Mouse (Mus musculus): ENCODE measurements around the gene Tbx21. TPM values are rescaled to one million over a fixed set of nuclear protein-coding genes. Genes with fewer than 3 reads are reported as not detected.

Tbx21 gene
- polyA plus RNA-seq, 1 experiment from 2014 or later: 0.37 TPM

GRCm38 (mm10) chr11:97098791-97099190 lies 16.3 kb downstream of the Tbx21 start:
- H3K27me3 ChIP-seq (ENCODE audit: poor library complexity, severe bottlenecking): peaks cover 56% of the 10 kb centered on the region
- H3K4me3 ChIP-seq: no peak overlapping the region; the same call in 1 of the 2 replicates
- peaks cover 7% of the 10 kb centered on the region for H3K4me1 ChIP-seq
- H3K9me3 ChIP-seq: no peaks in the 10 kb centered on the region
- H3K27ac ChIP-seq: no peak overlapping the region
- no peaks in the 10 kb centered on the region for H3K36me3 ChIP-seq (replicated peaks)
- DNase-seq (ENCODE audit: extremely low spot score, low spot score): no peak
- 24% methylated on average over 18 of the region's 18 CpGs for WGBS

DNA sequence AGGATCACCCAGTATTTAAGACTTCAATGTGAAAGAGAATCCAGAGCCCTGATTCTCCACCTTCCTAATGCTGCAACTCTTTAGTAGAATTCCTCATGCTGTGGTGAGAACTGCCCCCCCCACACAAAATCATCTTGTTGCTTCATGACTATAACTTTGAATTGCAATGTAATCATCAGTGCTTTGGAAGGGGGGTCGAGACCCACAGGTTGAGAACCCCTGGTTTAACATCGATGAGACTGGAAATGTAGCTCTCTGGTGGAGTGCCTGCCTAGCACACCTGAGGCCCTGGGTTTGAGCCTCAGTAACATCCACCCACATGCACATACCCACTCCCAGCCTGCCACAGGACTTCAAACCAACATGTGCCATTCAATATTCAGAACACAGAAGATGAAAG lies 20.5 kb downstream of the Tbx21 start:
- no peak for DNase-seq (ENCODE audit: extremely low spot score, low spot score)
- Histone ChIP-seq H3K27me3 (ENCODE audit: poor library complexity, severe bottlenecking) (peaks cover 37% of the 10 kb centered on the region), H3K4me1 (peaks cover 7% of the 10 kb centered on the region), H3K9me3 (0 out of 2 replicates have a peak, but pooled peaks cover under 1% of the 10 kb centered on the region), H3K27ac (no peak overlapping the region), H3K36me3 (replicated peaks) (no peaks in the 10 kb centered on the region), H3K4me3 (no peak overlapping the region)
- WGBS: 73% methylated on average over 2 of the region's 2 CpGs

DNA sequence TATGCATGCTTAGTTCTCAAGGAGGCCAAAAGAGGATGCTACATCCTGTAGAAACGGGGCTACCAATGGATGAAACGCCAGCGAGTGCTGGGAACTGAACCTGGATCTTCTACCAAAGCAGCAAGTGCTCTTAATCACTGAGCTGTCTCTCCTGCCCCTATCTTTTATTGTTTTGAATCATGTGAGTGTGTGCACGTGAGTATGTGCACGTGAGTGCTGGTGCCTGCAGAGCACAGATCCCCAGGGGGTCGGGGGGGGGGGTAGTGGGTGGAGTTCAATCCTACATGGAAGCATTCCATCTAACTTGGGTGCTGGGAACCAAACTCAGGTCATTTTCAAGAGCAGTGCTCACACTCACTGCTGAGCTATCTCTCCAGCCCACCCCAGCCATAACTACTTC lies 28.8 kb downstream of the Tbx21 start:
- no peak overlapping the region for H3K27ac ChIP-seq
- H3K4me1 ChIP-seq: peaks cover 8% of the 10 kb centered on the region
- no peak for DNase-seq (ENCODE audit: extremely low spot score, low spot score)
- peaks cover 18% of the 10 kb centered on the region; the same call in 1 of the 2 replicates for H3K9me3 ChIP-seq
- 75% methylated on average over 6 of the region's 6 CpGs for WGBS
- H3K27me3 ChIP-seq (ENCODE audit: poor library complexity, severe bottlenecking): peaks cover 17% of the 10 kb centered on the region
- no peak overlapping the region for H3K4me3 ChIP-seq
- no peaks in the 10 kb centered on the region for H3K36me3 ChIP-seq (replicated peaks)

DNA sequence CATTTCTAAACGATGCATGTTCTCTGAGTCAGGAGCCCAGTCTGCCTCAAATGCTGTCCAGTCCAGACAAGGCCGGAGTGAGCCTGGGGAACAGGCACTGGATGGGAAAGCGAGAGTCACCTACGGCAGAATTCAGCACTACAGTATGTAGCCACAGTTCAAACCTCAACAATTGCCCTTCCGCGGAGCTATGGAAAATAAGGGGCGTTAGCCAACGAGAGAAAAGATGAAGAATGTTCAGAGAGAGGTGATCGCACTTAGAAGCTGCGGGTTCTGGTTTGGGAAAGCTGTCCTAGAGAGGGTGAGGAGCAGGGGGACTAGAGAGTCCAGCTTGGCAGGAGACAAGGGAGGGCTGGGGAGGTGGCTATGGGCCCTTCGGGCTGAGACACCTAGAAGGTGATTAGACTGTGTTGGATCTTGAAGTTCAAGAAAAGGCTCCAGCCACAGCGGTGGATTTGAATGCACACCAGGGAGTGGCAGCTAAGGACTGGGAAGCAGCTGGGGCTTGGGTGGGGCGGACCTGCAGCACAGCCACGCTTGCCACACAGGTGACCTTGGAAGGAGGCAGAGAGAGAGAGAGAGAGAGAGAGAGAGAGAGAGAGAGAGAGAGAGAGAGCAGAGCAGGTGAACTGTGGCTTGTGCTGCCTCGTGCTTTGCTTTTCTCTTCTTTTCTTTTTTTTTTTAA lies 30.2 kb downstream of the Tbx21 start:
- DNase-seq (ENCODE audit: extremely low spot score, low spot score): no peak
- Histone ChIP-seq H3K27ac (no peak overlapping the region), H3K9me3 (peaks cover 18% of the 10 kb centered on the region; the same call in 1 of the 2 replicates), H3K4me3 (no peak overlapping the region), H3K27me3 (ENCODE audit: poor library complexity, severe bottlenecking) (peaks cover 17% of the 10 kb centered on the region), H3K36me3 (replicated peaks) (no peaks in the 10 kb centered on the region), H3K4me1 (peaks cover 12% of the 10 kb centered on the region)
- WGBS: 91% methylated on average over 15 of the region's 15 CpGs

DNA sequence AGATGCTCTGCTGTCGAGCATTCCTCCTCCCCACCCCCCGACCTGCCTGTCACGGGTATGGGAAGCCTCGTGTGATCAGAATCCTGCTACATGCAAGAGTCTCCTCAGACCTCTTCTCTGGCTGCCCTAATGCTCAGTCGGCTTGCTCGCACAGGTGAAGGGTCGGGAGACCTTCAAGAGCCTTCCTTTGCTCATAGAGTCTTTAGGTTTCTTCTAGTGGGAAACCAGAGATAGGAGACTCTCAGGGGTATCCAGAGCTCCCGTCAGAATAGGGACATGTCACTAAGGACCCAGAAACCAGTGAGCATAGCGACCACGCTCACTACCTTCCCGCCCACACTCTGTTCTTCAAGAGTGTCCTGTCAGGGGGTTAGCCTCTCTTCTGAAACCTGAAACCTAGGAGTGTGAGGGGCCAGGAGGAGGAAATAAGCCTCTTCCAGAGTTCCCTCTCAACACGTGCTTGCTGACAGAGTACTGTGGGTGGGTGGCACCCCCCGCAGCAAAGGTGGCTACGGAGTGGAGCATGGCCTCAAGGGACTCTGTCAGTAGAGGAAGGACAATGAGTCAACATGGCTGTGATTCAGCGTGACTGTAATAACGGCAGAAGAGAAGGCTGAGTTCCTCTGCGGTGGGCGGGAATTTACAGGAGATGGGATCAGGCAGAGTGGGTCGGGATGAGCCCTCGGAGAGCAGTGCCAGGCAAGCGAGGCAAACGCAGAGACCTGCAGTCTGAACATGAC lies 31.6 kb downstream of the Tbx21 start:
- H3K27ac ChIP-seq: no peak overlapping the region
- no peak for DNase-seq (ENCODE audit: extremely low spot score, low spot score)
- peaks cover 12% of the 10 kb centered on the region for H3K4me1 ChIP-seq
- 56% methylated on average over 22 of the region's 22 CpGs for WGBS
- no peaks in the 10 kb centered on the region for H3K36me3 ChIP-seq (replicated peaks)
- H3K4me3 ChIP-seq: no peak overlapping the region
- H3K9me3 ChIP-seq: peaks cover 7% of the 10 kb centered on the region; the same call in 1 of the 2 replicates
- H3K27me3 ChIP-seq (ENCODE audit: poor library complexity, severe bottlenecking): peaks cover 17% of the 10 kb centered on the region

DNA sequence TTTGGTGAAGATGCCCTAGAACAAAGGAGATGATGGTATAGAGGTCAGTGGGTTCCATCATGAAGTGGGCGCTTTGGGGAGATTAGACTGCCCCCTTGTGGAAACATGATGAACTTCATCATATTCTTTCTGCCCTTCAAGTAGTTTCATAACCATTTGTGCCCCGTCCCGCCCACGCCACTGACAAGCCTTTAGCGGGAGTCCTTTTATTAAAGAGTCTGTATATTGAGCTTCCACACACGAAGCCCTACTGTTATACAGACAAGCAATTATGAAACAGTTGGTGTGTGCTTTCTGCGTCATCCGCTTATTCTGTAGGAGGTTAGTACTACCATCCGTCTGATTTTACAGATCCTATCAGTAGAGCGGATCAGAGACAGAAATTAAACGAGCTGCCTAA lies 32.2 kb downstream of the Tbx21 start:
- H3K27ac ChIP-seq: no peak overlapping the region
- no peak for DNase-seq (ENCODE audit: extremely low spot score, low spot score)

GRCm38 (mm10) chr11:97080291-97080690 lies 34.8 kb downstream of the Tbx21 start:
- H3K36me3 ChIP-seq (replicated peaks): no peaks in the 10 kb centered on the region
- peaks cover 17% of the 10 kb centered on the region for H3K27me3 ChIP-seq (ENCODE audit: poor library complexity, severe bottlenecking)
- no peak overlapping the region for H3K4me3 ChIP-seq
- H3K9me3 ChIP-seq: no peaks in the 10 kb centered on the region; the same call in 1 of the 2 replicates
- no peak overlapping the region for H3K27ac ChIP-seq
- WGBS: 17% methylated on average over 9 of the region's 9 CpGs
- no peak for DNase-seq (ENCODE audit: extremely low spot score, low spot score)
- peaks cover 12% of the 10 kb centered on the region for H3K4me1 ChIP-seq

More for the DNA sequence above, 32.2 kb downstream of the Tbx21 start:
- no peak overlapping the region for H3K4me3 ChIP-seq
- H3K9me3 ChIP-seq: peaks cover 5% of the 10 kb centered on the region; the same call in 1 of the 2 replicates
- peaks cover 12% of the 10 kb centered on the region for H3K4me1 ChIP-seq
- no peaks in the 10 kb centered on the region for H3K36me3 ChIP-seq (replicated peaks)
- peaks cover 17% of the 10 kb centered on the region for H3K27me3 ChIP-seq (ENCODE audit: poor library complexity, severe bottlenecking)
- 53% methylated on average over 11 of the region's 11 CpGs for WGBS

GRCm38 (mm10) chr11:97078751-97079150 lies 36.4 kb downstream of the Tbx21 start:
- no peak for DNase-seq (ENCODE audit: extremely low spot score, low spot score)
- H3K9me3 ChIP-seq: no peaks in the 10 kb centered on the region; the same call in 1 of the 2 replicates
- peaks cover 10% of the 10 kb centered on the region for H3K4me1 ChIP-seq
- no peaks in the 10 kb centered on the region for H3K36me3 ChIP-seq (replicated peaks)
- 56% methylated on average over 4 of the region's 4 CpGs for WGBS
- H3K27ac ChIP-seq: no peak overlapping the region
- H3K4me3 ChIP-seq: no peak overlapping the region
- H3K27me3 ChIP-seq (ENCODE audit: poor library complexity, severe bottlenecking): peaks cover 8% of the 10 kb centered on the region; the same call in 1 of the 2 replicates

DNA sequence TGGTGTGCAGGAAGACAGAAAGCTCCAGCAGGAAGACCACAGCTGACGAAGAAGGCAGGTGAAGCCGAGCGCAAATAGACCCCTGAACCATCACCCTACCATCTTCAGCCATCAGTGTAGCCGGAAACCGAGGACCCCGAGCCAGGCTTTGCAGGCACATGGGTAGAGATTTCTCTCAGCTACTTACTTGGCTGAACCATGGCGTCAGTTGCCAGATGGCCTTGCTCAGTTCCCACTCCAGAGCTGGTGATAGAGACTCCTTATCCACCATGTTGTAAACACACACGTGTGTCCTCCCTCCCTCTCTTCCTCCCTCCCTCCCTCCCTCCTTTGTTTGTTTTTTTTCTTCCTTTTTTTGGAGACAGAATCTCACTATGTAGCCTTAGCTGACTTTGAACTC lies 40.9 kb downstream of the Tbx21 start:
- H3K36me3 ChIP-seq (replicated peaks): no peaks in the 10 kb centered on the region
- no peaks in the 10 kb centered on the region for H3K27me3 ChIP-seq (ENCODE audit: poor library complexity, severe bottlenecking)
- no peaks in the 10 kb centered on the region for H3K9me3 ChIP-seq
- no peaks in the 10 kb centered on the region for H3K4me1 ChIP-seq
- H3K27ac ChIP-seq: no peak overlapping the region
- H3K4me3 ChIP-seq: no peak overlapping the region
- DNase-seq (ENCODE audit: extremely low spot score, low spot score): no peak
- WGBS: 78% methylated on average over 8 of the region's 8 CpGs

GRCm38 (mm10) chr11:97072533-97072932 lies 42.6 kb downstream of the Tbx21 start:
- Histone ChIP-seq H3K36me3 (replicated peaks) (peaks cover 9% of the 10 kb centered on the region), H3K27ac (no peak overlapping the region), H3K4me3 (no peak overlapping the region), H3K9me3 (no peaks in the 10 kb centered on the region), H3K27me3 (ENCODE audit: poor library complexity, severe bottlenecking) (no peaks in the 10 kb centered on the region), H3K4me1 (no peaks in the 10 kb centered on the region)
- peak; percentile 59 for DNase-seq (ENCODE audit: extremely low spot score, low spot score)
- 31% methylated on average over 3 of the region's 3 CpGs for WGBS

- H3K4me1 ChIP-seq: peaks cover 8% of the 10 kb centered on the region; the same call in 1 of the 2 replicates
- H3K27ac ChIP-seq: no peak overlapping the region
- DNase-seq (ENCODE audit: extremely low spot score, low spot score): no peak
- H3K27me3 ChIP-seq (ENCODE audit: poor library complexity, severe bottlenecking): no peaks in the 10 kb centered on the region
- WGBS: 79% methylated on average over 1 of the region's 1 CpGs
- no peaks in the 10 kb centered on the region for H3K9me3 ChIP-seq
- H3K4me3 ChIP-seq: no peak overlapping the region
- peaks cover 22% of the 10 kb centered on the region for H3K36me3 ChIP-seq (replicated peaks)
Observed at GRCm38 (mm10) chr11:97071129-97071528, 44.0 kb downstream of the Tbx21 start.

GRCm38 (mm10) chr11:97069770-97070169 lies 45.4 kb downstream of the Tbx21 start:
- WGBS: 83% methylated on average over 2 of the region's 2 CpGs
- H3K4me3 ChIP-seq: no peak overlapping the region
- no peaks in the 10 kb centered on the region for H3K27me3 ChIP-seq (ENCODE audit: poor library complexity, severe bottlenecking)
- peaks cover 13% of the 10 kb centered on the region for H3K4me1 ChIP-seq
- H3K36me3 ChIP-seq (replicated peaks): peaks cover 29% of the 10 kb centered on the region
- DNase-seq (ENCODE audit: extremely low spot score, low spot score): no peak
- H3K9me3 ChIP-seq: no peaks in the 10 kb centered on the region
- H3K27ac ChIP-seq: no peak overlapping the region

- Histone ChIP-seq H3K27me3 (ENCODE audit: poor library complexity, severe bottlenecking) (no peaks in the 10 kb centered on the region), H3K4me3 (no peak overlapping the region), H3K9me3 (no peaks in the 10 kb centered on the region), H3K36me3 (replicated peaks) (peaks cover 31% of the 10 kb centered on the region), H3K27ac (no peak overlapping the region), H3K4me1 (peaks cover 13% of the 10 kb centered on the region)
- no peak for DNase-seq (ENCODE audit: extremely low spot score, low spot score)
- WGBS: 72% methylated on average over 1 of the region's 1 CpGs
Observed at GRCm38 (mm10) chr11:97069333-97069732, 45.8 kb downstream of the Tbx21 start.

Measured in forebrain, embryonic 10.5 days (tissue).